Mouse (Mus musculus): ENCODE data around the gene Cebpb.

Gene Cebpb

GRCm38 (mm10) chr2:167690962-167691311 lies 2.2 kb downstream of the Cebpb start:
- DNase-seq (ENCODE audit: extremely low read depth, insufficient read length, low spot score): no peak

DNA sequence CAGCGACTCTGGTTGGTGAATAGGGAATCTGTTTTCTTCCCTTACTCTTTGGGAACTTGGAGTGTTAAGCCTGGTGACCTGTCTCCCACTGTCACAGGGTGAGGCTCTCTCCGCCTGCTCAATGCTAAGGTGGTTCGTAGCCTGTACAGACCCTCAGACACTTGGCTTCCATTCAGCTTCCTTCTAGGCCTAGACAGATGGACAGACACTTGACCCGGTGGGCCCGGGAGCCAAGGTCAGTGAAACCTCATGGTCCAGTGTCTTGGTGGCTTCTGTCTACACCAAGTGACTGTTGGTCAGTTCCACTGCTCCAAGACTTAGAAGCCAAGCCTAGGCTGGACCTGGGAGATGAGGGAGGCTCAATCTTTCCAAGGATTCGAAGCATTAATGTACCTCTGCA lies 2.7 kb downstream of the Cebpb start:
- DNase-seq (ENCODE audit: extremely low read depth, insufficient read length, low spot score): no peak

DNA sequence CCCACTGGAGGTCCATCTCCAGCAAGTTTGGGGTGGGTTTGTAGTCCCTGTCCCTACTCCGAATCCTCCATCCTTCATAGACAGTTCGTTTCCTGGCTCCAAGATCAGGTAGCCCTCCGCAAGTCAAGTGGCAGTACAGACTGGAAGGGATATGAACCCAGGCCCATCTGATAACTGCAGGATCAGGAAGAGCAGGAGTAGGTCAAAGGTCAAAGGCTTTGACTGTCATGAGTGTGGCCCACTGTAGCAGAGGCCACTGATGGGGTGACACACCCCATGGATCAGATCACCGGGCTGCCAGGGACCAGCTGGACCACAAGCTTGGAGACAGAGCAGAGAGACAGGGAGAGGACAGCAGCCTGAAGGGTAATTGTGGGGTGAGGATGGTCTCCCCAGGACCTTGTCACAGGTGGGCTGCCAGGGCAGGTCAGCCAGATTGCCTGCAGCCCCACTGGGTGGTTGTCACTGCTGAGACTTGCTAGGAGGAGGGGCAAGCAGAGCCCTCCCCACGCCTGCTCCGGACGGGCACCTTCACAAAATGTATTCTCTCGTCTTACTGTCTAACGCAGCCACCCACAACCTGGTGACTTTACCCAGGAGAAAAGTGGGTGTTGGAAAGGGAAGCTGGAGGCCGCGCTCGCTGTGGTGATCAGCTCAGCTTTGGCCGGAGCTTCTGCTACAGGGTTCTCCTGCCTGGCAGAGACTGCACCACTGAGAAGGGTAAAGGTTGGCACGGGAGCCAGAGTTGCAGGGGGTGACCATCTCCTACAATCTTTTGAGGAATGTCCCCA lies 3.4 kb downstream of the Cebpb start:
- DNase-seq (ENCODE audit: extremely low read depth, insufficient read length, low spot score): peak; percentile 69

DNA sequence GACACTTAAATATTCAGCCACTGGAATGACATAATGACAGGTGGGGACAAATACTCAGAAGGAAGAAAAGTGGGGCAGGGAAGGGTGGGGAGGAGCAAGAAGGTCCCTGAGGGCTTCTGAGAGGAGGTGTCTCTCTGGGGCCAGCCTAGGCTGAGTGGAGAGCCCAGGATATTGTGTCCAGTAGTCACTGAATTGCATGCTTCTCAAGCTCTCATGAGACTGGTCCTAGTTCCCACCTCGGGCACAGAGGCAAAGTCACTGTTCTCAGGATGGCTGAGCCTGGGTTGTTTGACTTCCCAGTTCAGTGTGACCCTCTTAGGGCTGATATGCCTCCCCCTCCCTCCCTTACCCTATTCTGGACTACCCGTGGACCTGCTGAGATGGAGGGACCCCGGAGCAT lies 4.1 kb downstream of the Cebpb start:
- no peak for DNase-seq (ENCODE audit: extremely low read depth, insufficient read length, low spot score)

DNA sequence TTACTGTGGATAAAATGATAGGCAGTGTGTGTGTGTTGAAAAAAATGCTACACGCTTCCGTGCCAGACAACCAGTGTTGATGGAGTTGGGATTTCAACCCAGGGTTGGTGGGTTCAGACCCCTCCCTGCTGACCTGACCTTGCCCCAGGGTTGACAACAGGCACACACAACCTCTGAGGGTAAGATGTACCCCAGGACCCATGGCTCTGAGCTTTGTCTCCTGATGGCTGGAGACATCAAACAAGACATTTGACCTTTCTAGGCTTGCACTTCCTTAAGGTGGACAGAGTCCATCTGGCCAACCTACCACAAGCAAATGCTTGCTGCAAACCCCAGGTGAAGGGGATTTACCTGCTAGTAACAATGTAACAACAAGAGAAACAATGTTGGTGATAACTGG lies 4.8 kb downstream of the Cebpb start:
- no peak for DNase-seq (ENCODE audit: extremely low read depth, insufficient read length, low spot score)

DNA sequence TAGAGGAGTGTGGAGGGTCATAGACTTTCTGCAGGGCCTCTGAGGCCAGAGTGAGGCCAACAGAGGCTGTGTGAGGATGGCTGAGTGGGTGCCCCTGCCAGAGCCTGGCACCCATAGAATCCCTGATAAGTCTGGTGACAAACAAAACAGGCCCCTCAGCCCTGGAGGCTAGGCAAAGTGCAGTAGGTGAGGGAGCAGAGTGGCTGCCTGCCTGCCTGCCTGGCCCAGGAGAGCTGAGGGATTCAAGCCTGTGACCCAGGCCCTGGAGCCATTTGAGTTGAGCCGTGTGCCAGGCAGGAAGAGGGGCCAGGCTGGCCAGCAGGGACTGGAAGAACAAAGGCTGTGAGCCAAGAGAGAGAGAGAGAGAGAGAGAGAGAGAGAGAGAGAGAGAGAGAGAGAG lies 5.5 kb downstream of the Cebpb start:
- DNase-seq (ENCODE audit: extremely low read depth, insufficient read length, low spot score): peak; percentile 65

- no peak for DNase-seq (ENCODE audit: extremely low read depth, insufficient read length, low spot score)
Measured at GRCm38 (mm10) chr2:167694963-167695362, 6.2 kb downstream of the Cebpb start.

DNA sequence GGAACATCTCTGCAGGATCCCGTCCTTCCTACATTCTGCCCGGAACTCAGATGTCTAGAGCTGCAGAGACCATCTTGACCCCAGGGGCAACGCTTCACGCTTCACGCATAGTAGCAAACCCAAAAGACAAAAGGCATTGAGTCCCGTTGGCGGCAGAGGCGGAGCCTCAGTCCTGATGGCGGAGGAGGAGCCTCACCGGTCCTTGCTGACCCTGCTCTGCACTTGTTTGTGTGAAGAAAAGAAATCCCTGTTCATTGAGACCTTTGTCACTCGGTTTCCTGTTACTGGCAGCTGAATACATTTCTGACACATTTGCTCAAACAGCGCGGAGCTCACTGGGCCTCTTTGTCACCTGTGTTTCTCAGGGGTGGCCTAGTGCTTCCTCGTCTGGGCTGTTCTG lies 6.8 kb downstream of the Cebpb start:
- DNase-seq (ENCODE audit: extremely low read depth, insufficient read length, low spot score): no peak

DNA sequence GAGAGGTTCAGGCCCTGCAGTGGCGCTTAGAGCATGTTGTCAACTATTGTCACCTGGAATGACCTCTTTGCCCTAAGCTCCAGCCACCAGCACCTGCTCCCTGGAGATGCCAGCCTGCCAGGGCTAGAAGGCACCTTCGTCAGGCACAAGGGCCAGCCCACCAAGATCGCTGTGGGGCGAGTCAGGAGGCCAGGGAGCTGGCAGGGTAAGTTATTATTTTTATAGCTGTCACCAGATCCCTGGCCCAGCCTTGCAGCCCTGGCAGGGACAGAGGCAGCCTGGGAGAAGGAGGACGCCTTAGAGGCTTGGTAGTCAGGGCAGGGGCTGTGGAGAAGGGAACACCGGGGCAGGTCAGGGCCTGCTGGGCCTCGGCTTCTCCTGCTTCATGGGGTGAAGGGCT lies 7.4 kb downstream of the Cebpb start:
- DNase-seq (ENCODE audit: extremely low read depth, insufficient read length, low spot score): no peak

- DNase-seq (ENCODE audit: extremely low read depth, insufficient read length, low spot score): peak; percentile 81
Measured at GRCm38 (mm10) chr2:167697902-167698301, 9.2 kb downstream of the Cebpb start.

DNA sequence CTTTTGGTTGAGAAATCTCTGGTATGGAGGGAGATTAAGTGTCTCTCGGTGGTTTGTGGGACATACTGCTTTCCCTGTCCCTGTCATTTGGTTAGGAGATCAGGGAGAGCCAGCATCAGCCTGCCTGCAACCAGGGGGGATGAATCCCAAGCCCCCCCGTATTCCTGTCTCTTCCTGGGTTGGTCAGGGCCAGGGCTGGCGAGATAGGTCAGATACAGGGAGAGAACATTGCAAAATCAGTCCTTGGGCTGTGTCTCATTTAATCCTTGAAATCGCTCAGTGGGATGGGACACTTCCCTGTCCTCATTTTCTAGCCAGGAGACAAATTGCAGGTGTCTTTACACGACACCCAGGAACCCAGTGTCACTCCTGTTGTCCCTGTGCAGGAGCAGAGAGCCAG lies 11.3 kb downstream of the Cebpb start:
- DNase-seq (ENCODE audit: extremely low read depth, insufficient read length, low spot score): no peak

GRCm38 (mm10) chr2:167701472-167701871 lies 12.8 kb downstream of the Cebpb start:
- no peak for DNase-seq (ENCODE audit: extremely low read depth, insufficient read length, low spot score)

DNA sequence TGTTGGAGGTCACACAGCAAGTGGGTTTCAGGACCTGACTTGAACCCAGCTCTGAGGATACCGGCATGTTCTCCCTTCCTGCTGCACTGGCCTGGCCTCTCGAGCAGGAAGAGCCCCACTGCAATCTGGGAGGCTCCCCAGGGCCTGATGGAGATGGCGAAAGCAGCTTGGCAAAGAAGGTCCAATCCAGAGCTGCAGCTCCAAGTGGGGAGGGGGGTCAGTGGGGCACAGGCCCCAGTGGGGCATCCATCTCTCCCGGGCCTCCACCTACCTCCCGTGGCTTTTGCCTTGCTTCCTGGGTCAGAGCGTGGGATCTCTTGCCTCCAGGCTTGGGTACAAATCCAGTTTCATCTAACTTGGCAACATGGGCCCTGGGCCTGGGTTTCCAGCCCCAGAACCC lies 13.4 kb downstream of the Cebpb start:
- no peak for DNase-seq (ENCODE audit: extremely low read depth, insufficient read length, low spot score)

DNA sequence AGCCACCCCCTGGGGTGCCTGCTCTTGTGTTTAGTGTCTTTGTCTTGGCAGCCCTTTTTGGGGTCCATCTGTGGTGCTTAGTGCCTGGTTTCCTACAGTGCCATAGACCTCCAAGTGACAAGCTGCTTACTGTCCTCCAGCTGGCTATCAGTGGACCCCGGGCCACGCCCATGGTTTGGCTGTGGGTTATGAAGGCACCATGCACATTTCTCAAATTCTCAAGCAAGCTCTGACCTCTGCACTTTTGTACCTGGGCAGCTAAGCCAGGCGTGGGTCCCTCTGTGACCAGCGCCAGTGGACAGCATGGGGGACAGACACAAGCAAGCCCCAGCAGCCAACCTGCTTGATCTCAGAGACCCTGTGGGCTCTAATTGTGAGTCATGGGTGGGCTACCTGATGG lies 15.7 kb downstream of the Cebpb start:
- DNase-seq (ENCODE audit: extremely low read depth, insufficient read length, low spot score): no peak

- no peak for DNase-seq (ENCODE audit: extremely low read depth, insufficient read length, low spot score)
Measured at GRCm38 (mm10) chr2:167706183-167706939, 17.6 kb downstream of the Cebpb start.

- DNase-seq (ENCODE audit: extremely low read depth, insufficient read length, low spot score): peak; percentile 74
Measured at GRCm38 (mm10) chr2:167708373-167708772, 19.7 kb downstream of the Cebpb start.

DNA sequence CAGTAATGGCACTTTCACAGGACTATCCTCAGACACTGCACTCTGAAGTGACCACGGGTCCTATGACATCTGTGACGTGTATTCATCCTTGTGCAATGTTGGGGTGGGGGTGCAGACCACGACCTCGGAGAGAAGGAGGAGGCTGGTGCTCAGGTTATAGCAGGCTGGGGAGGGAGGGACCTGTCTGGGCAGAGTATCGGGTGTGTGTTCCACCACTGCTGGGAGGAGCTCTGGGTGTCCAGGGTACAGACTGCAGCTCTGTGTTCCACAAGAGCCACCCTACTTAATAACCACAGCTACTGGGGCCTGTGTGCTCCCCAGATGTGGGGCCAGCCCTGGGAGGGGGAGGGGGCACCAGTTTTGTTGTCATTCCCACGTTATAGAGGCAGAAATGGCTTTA lies 21.3 kb downstream of the Cebpb start:
- DNase-seq (ENCODE audit: extremely low read depth, insufficient read length, low spot score): no peak

GRCm38 (mm10) chr2:167710574-167710973 lies 21.9 kb downstream of the Cebpb start:
- no peak for DNase-seq (ENCODE audit: extremely low read depth, insufficient read length, low spot score)

DNA sequence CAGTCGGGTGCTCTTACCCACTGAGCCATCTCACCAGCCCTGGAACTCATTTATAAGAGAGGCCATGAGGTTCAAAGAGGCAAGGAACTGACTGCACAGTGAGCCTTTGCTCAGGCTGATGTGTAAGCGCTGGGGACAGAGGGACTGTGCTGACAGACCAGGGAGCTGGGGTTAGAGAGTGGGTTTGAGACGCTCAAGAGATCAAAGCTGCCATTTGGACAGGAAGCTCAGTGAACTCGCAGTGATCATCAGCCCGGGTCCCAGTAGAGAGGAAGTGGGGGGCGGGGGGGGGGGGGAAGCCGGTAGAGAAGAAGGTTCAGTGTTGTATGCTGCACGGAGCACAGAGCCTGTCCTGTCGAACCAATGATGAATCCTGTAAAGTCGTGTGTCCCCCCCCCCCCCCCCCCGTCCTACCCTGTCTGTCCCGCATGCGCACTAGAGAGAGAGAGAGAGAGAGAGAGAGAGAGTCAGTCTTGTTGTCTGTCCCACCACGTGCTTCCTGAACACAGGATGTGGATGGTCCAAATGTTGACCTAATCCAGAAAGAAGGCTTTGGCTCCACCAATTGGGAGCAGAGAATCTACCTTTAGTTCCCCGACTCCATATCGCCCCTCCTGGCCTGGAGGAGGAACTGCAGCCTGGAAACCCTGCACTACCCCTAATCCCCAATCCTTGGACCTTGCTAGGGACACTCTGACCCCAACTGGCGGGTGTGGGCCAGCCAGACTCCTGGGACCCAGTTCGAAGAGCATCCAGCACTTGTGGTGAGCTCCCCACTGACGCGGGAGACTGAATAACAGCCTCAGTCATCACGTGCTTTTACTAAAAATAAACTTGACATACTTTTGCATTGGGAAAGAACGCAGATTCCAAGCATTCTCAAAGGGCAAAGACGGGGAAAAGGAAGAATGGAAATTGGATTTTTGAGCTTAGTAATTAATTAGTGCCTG lies 24.4 kb downstream of the Cebpb start:
- peak; percentile 59 for DNase-seq (ENCODE audit: extremely low read depth, insufficient read length, low spot score)

GRCm38 (mm10) chr2:167714298-167714697 lies 25.6 kb downstream of the Cebpb start:
- DNase-seq (ENCODE audit: extremely low read depth, insufficient read length, low spot score): no peak

GRCm38 (mm10) chr2:167715008-167715407 lies 26.3 kb downstream of the Cebpb start:
- DNase-seq (ENCODE audit: extremely low read depth, insufficient read length, low spot score): no peak

All from 3134 (cell line).